Mouse (Mus musculus): ENCODE data around the gene Miox.
A peak's percentile ranks its signal among the peaks of the same experiment; 100 is the strongest.

Gene Miox

DNA sequence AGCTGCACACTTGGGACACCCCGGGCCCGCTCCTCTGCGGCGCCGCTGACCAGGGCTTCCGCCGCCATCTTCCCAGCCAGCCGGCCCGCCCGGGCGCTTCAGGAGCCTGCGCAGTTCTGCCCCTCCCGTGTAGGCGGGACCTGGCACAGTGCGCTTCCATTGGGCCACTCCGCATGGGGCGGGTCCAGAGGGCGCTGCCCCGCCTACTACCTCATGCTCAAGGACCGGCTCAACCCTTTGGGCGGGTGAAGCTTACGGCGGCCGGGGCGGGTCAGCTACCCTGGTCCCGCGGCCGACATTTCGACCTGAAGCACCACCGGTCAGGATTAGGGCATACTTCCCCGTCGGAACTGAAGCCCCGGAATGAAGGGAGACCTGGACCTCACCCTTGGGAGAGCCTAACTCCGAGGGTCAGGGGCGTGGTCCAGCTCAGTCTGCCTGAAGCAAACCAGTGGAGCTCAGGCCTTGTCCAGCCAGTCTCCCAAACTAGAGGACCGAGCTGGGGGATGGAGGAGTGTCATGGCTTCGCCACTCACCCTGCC, 18.9 kb upstream of the Miox start, which contains the start of gene Sbf1:
Gene Sbf1 (minus strand): TSS at position 122 of the 542 bp plus-strand sequence.
- DNase-seq (ENCODE audit: low spot score): peak; percentile 98

DNA sequence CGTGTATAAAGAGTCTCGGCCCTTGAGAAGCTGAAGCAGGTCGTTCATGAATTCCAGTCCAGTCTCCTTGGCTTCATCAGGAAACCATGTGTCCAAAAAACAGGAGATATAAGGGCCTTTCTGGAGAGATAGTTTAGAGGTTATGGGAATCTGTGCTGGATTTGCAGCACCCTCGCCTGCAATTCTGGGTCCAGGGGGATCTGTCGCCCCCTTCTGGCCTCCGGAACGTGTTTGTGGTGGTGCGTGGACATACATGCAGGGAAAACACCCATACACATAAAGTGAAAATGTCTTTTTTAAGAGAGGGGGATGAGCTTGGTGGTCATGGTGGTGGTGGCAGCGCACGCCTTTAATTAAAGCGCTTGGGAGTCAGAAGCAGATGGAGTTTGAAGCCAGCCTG, 18.1 kb upstream of the Miox start:
- no peak for DNase-seq (ENCODE audit: low spot score)

DNA sequence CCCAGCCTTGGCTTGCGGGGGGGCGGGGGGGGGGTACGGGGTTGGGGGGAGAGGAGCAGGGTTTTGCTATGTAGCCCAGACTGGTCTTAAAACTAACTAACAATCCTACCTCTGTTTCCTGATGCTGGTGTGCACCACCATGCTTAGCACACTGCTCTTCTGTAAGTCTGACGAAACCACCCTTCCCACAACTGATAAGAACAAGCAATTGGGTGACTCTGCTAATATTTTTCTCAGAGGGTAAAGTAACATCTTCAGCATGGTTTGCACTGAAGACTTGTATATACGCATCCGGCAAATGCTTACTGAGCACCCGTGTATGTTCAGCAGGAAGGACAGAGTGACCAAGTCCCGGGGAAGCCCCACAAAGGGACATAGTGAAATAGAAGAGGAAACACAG, 12.9 kb upstream of the Miox start:
- no peak for DNase-seq (ENCODE audit: low spot score)

DNA sequence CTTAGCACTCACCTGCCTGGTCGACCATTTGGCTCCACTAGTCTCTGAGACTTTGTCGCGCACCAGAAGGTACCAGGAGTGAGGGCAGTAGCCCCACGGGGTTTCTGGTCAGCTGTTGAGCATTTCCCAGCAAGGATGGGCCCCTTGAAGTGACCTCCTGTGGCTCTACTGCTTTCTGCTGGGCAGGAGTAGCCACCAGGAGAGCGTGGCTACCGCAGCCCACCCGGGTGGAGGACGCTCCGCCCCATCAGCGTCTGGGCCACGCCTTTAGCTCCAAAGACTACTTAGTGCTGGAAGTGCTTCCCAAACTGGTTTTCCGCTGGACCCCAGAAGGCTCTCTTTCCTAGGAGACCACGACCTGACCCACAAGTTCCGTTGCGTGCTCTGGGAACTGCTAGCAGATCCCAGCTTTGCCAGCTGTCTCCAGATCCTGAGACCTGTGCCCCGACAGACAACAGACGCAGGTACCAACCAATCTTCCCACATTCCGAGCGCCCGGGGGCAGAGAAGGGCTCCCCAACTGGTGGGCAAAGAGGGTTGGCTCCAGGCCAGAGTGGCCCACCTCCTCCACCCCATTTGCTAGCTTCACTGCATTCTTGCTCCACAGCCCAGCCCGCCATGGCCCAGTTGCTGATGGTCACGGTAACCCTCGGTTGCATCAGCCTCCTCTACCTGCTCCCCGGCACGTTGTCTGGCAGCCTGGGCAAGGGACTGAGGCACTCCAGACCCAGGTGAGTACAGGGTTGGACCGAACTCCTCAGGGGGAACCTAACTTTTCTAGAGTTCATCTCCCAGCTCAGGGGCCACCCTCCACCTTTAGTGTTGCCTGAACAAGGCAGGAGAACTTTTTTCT, 11.3 kb upstream of the Miox start, which contains the start of gene Adm2:
Gene Adm2 (plus strand): TSS at position 51 of the 853 bp plus-strand sequence.
- DNase-seq (ENCODE audit: low spot score): no peak

DNA sequence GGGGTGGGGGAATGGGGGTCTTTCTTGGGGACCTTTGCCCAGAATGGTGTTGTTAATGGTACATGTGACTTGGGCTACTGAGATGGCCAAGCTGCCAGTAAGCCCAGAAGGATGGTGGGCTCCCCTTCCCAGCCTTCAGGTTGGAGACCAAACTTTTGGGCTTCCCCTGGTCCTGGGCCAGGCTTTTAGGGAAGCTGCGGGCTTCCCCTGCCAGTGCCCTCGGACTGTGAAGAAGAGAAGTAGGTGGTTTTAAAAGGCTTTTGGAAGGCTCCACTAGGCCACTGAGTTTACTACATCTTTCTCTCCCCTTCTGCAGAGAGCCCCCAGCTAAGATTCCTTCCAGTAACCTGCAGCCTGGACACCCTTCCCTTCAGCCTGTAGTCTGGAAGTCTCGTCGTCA, 10.5 kb upstream of the Miox start:
- DNase-seq (ENCODE audit: low spot score): no peak

DNA sequence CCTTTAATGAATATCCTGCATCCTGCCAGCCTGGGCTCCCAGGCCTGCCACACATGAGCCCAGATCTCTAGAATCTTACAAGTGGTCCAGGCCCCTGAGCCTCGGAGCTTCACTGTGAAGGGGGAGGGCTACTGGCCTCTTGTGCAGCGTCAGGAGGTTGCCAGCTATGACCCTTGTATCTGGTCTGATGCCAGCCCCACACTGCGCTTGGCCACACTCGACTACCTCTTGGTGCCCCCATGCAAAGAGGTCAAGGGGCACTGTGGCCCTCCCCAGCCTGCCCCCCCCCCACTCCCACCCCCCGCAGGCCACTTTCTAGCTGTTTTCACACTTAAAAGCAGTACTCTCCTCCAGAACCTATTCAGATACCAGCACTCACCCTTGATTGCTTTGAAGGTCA, 7.8 kb upstream of the Miox start:
- DNase-seq (ENCODE audit: low spot score): no peak

DNA sequence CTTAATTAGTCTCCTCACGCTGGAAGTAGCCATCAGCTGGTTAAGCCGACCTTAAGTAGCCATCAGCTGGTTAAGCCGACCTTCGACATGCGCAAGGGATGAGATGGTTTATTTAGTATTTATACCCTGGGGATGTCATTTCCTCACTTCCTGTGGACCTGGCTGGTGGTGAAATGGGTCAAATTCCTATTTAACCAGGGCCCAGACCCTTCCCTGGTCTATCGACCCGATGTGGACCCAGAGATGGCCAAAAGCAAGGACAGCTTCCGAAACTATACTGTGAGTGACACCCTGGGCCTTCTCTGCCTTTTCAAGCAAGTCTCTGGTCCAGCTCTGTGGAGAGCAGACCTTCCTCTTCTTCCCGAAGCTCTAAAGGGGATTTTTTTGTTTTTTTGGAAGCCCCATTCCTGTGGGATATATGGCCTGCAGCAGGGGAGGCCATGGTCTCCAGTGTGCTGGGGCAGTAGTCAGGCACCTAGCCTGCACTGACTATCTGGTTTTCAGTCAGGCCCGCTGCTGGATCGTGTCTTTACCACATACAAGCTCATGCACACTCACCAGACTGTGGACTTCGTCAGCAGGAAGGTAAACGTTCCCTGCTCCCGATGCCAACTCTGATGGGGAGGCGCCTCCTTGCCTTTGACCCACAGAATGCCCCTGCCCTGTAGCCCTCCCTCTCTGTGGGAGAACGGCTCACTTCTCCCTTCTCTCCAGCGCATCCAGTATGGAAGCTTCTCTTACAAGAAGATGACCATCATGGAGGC, 758 bp downstream of the Miox start:
- DNase-seq (ENCODE audit: low spot score): no peak

DNA sequence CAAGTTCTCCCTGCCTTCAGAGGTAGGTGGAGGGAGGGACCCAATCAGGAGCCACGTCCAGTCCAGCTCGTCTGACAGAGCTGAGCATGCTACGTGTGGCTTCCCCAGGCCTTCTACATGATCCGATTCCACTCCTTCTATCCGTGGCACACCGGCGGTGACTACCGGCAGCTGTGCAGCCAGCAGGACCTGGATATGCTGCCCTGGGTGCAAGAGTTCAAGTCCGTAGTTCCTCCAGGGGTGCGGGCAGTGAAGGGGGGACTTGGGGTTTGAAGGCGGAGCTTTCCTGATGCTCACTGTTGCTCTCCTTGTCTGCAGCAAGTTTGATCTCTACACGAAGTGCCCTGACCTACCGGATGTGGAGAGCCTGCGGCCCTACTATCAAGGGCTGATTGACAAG, 2.2 kb downstream of the Miox start:
- no peak for DNase-seq (ENCODE audit: low spot score)

DNA sequence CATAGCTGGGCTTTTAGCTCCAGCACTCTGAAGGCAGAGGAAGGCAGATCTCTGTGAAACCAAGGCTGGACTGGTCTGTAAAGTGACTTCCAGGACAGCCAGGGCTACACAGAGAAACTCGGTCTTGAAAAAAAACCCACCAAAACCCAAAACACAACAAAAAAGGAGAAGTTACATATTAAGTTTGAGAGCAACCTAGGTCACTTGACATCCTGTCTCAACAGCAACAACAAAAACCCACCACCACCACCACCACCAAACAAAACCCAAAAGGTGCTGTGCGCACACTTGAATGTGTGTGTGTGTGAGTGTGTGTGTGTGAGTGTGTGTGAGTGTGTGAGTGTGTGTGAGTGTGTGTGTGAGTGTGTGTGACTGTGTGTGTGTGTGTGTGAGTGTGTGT, 5.5 kb downstream of the Miox start:
- no peak for DNase-seq (ENCODE audit: low spot score)

DNA sequence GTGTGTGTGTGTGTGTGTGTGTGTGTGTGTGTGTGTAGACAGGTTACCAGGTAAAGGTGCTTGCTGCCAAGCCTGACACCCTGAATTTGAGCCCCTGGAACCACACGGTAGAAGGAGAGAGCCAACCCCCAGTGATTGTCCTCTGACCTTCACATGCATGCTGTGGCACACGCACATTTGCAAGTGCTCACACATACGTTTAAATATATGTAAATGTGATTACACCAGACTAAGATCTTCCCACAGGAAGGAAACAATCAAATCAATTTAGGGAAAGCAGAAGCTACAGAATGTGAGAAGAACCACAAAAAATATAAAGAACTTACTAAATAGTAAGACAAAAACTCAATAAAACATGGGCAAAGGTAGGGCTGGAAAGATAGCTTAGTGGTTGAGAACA, 5.9 kb downstream of the Miox start:
- no peak for DNase-seq (ENCODE audit: low spot score)

DNA sequence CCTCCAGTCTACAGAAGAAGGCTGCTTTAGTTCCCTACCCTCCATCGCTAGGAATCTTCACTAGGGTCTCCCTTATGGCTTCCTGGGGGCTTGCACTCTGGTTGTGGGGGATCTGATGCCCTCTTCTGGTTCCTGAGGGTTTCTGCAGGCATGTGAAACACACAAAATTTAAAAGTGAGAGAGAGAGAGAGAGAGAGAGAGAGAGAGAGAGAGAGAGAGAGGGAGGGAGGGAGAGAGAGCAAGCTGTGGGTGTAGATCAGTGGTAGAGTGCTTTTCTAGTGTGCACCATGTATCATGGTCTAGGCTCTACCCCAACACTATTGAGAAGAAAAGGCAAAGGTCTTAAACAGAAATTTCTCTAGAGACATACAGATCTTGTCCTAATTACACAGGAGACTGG, 7.5 kb downstream of the Miox start:
- DNase-seq (ENCODE audit: low spot score): no peak

DNA sequence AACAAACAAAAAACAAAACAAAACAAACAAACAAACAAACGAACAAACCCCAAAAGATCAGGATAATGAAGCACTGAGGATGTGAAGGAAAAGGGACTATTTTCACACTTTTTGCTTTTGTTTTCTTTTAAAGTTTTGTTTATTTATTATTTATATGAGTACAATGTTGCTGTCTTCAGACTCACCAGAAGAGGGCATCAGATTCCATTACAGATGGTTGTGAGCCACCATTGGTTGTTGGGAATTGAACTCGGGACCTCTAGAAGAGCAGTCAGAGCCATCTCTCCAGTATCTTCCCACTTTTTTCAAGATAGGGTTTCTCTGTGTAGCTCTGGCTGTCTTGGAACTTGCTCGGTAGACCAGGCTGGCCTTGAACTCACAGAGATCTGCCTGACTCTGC, 9.1 kb downstream of the Miox start:
- no peak for DNase-seq (ENCODE audit: low spot score)

DNA sequence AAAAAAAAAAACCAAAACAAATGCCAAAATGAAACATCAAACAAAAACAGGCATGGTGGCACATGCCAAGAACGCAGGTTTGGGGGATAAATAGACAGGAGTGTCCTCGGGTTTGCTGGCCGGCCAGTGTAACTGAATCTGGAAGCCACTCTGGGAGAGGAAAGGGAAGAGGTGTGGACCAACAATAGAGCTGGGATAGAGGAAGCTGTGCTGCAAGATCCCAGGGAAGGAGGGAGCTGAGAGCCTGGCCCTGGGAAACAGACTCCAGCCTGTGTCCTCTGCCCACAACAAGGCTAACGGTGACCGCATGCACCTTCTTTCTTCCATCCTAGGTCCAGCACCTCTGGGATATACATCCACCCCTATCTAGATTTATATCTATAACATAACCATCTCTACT, 16.2 kb downstream of the Miox start:
- DNase-seq (ENCODE audit: low spot score): no peak

DNA sequence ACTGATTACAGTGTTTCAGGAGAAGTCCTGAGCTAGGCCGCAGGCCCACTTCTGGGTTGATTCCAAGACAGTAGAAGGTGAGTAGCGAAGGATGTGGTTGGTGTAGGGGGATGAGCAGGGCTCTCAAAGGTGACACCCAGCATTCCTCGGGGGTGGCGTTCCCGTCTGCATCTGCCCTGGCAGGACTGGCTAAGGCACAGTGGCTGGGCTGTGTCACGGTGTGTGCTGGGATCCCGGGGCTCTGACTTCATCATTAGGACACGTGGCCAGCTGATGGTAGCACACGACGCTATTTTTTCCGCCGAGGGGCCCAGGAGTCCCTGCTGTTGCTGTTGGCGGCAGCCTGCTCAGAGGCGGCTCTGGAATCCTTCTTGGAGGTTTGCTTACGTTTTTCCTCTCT, 17.1 kb downstream of the Miox start:
- DNase-seq (ENCODE audit: low spot score): no peak

DNA sequence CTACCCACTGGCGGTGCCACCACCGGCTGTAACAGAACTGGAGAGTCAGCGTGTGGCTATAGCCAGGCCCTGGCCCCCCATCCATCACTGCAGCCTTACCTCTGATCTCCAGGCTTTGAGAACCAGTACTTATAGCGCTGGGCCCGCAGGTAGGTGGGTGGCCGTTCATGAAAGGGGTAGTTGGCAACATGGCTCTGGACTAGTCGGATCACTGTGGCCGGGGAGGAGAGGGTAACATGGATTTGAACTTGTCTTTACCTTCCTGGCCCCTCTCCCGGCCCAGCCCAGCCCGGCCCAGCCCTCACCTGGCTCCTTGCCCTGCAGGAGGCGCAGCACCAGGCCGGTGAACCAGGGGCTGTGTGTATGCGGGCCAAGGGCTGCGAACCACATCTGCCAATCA, 17.9 kb downstream of the Miox start:
- no peak for DNase-seq (ENCODE audit: low spot score)

DNA sequence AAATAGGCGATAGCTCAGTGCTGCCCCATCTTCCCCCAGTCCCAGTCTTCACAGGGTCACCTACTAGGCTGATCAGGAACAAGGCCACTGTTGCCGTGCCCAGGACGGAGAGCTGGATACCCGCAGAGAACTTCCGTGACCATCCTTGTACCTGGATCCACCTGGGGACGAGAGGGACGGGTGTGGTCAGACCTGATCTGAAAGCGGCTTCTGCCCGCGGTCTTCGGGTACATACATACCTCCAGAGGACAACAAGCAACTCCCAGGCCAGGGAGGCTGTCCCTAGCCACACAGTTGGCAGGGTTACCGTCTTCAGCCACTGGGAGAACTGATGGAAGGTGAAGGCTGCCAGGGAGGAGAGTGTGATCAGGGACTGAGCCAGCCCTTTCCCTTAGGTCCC, 18.6 kb downstream of the Miox start:
- DNase-seq (ENCODE audit: low spot score): no peak

DNA sequence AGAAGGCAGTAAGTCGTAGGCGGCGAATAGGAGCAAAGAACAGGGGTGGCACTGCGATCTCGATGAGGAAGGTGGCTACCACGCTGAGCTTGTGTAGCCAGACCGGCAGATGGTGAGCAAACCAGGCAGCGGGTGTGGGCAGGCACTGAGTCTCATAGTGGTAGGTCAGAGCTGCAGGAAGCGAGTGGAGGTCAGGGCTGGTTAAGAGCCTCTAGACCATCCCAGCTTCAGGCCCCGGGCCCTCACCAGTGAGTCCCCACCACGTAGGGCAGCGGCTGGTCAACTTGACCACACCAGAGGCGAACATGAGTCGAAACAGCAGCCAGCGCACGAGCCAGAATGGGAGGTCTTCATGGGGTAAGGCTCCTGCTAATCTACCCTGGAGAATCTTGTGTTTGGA, 19.6 kb downstream of the Miox start:
- no peak for DNase-seq (ENCODE audit: low spot score)

DNA sequence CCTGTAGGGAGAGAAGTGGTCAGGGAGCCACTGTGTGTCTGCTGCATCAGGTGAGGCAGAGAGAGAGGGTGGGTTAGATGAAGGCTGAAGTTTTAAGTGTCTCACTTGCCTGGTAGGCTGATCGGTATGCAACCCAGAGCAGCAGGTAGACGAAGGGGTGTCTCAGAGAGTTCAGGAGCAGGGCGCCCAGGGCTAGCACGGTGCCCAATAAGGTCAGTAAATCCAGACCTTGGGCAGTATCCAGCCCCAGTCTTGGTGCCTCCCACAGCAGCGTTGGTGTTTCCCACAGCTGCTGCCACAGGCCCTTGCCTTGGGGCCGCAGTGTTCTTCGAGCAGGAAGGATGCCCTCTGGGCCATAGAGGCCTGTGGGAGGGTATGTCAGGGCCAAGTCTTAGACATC, 20.3 kb downstream of the Miox start:
- no peak for DNase-seq (ENCODE audit: low spot score)

DNA sequence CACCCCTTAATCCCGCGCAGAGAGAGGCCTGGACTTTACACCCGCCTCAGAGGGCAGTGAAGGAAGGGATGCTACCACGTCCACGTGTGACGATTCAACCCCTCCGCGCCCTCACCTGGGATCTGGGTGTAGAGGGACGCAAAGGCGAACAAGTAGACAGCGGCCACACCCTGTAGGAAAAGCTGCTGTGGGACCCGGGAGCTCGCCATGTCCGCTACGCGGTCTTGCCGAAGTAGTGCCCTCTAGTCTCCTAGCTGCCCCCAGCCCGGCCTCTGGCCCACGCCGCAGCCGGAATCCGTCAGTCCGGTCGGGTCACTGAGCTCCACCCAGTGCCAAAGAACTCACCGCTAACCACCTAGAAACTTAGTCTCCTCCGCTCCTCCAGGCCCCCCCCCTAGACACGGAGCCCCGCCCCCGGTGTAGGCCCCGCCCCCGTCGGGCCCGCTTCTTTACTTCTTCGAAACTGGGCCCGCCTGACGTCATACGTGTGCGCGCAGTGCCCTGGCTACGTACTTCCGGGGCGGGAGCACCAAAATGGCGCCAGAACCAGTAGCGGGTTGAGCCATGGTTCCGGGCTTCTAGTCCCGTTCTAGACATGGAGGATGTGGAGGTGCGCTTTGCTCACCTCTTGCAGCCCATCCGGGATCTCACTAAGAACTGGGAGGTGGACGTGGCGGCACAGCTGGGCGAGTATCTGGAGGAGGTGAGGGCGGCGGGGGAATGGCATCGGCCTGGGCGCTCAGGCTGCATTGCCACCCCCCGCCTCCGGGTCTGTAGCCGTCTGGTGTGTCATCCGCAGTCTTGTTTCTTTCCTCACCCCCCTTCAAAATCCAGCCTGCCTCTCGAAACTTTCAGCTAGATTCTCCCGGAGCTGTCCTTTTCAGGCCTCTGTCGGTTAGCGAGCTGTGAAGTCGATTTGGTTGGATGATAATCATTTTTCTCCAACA, 21.3 kb downstream of the Miox start, which contains the start of the genes Lmf2 and Ncaph2:
Gene Lmf2 (minus strand): TSS at position 419 of the 947 bp plus-strand sequence.
Gene Ncaph2 (plus strand): TSS at position 479 of the 947 bp plus-strand sequence.
- peak; percentile 94 for DNase-seq (ENCODE audit: low spot score)

DNA sequence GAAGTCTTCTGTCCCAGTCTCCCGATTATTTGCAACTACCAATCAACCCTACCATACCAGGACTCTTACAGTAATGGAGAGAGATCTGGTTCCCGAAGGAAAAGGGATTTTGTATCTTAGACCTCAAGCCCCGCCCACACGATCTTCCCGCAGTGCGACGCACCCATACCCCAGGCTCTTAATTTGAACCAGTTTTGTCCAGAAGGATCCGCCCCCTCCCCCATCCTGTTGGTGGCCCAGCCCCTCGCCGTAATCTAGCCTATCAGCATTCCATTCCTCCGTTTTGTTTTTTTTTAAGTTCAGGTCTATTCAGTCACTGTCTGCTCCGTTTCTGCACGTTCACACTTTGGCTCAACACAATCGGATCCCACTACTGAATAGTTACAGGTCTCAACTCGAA, 22.2 kb downstream of the Miox start:
- peak; percentile 84 for DNase-seq (ENCODE audit: low spot score)

DNA sequence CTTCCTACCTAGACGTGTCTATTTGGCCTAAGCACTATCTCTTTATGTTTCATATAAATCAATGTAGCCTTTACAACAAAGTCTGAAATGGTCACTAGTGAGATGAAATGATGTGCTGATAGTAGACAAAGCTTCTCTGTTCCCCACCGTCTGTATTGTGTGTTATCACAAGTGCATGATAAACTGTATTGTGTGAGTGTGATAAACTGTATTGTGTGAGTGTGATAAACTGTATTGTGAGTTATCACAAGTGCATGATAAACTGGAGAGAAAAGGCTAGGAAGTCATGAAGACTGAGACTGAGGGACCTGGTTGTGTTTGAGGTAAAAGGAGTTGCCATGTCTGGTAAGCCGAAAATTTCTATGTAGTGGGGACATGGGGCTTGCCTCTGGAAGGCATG, 24.6 kb downstream of the Miox start:
- no peak for DNase-seq (ENCODE audit: low spot score)

DNA sequence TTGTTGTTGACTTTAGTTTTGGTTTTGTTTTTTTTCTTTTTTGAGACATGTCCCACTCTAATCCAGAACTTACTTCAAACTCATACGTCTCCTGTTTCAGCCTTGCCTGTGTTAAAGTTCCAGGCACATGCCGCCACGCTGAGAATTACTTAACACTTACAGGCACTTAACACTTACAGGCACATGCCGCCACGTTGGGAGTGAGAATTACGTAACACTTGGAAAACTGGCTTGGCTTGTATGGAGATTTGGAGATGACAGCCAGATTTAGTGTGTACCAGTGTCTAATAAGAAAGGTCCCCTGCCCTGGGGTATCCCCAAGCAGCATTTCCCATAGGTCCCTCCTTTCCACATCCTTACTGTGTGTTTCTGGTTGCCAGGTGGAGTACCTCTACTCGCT, 28.9 kb downstream of the Miox start:
- DNase-seq (ENCODE audit: low spot score): no peak

Data from testis, postnatal 14 days (tissue).